Mouse (Mus musculus): ENCODE measurements around the gene Trim34a. TPM values are rescaled to one million over a fixed set of nuclear protein-coding genes. Genes with fewer than 3 reads are reported as not detected.
A peak's percentile ranks its signal among the peaks of the same experiment; 100 is the strongest.
"Not testable (repeated sequence)": the region's sequence is repeated elsewhere in the genome, so short reads cannot be mapped to it uniquely, and the experiment has no call there.

The Trim34a gene
- total and polyA plus RNA-seq, 3 experiments: 4.5 to 13.4 (median 7.5) TPM

DNA sequence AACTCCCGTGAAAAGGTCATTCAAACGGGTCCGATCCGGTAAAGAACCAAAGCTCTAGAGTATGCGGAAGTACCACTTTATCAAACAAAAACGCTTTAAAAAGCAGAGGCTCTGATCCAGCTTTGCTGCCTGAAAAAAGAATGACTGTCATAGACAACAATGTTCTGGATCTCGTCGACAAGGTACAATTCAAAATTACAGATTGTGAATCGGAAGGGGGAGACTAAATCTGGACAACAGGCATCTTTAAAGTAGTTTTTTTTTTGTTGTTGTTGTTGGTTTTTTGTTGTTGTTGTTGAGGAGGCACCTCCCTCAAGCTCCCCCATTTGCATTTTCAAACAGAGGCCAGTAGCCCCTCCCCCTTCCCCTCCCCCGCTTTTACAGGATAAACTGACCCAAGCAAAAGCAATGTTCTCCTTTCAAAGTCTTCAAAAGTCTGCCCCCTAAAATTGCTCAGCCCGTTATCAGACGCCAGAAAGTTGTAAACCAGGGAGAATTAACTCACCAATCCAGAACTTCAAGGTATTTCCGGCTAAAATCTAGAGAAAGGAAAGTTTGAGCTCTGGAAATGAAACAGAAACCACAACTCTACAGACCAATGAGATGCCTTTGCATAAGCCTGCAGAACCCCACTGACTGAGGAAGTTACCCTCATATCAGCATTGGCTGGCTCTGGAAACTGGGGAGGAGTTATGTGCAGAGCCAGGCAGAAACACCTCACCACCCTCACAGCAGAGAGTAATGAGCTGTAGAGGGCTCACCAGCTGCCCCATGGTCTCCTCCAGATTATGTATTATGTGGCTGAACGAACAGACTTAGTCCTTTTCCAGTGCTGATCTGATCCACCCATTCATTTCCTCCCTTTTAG, 43.6 kb downstream of the Trim34a start, which contains the start of gene Trim5:
Gene Trim5, minus strand, starts transcription at position 519 of the 868 bp plus-strand sequence.
- Histone ChIP-seq H3K4me3 (replicated peaks in 1 of 3; ENCODE audit: low read depth in 2 of 3, low read length in 2 of 3, poor library complexity in 1 of 3) (peak within 1 kb of the TSS; percentile 46 to 69 (median 65)), H3K9ac (ENCODE audit: insufficient read depth, low read depth) (peak within 1 kb of the TSS; percentile 87), H3K4me2 (ENCODE audit: insufficient read depth, low read depth, poor library complexity, severe bottlenecking) (peak within 1 kb of the TSS; percentile 71), H3K4me1 (ENCODE audit: control insufficient read depth in 1 of 2, insufficient read depth in 2 of 2) (peaks cover 15 to 33% of the 10 kb centered on the region in 2 experiments), H3K27ac (ENCODE audit: insufficient read depth, low read depth) (peak within 1 kb of the TSS; percentile 68; the same call in 1 of the 2 replicates)
- H3K79me2 ChIP-seq (replicated peaks; ENCODE audit: control insufficient read depth, extremely low read depth, insufficient read depth, poor library complexity, severe bottlenecking); H3K36me3 ChIP-seq (replicated peaks in 1 of 2; ENCODE audit: control insufficient read depth in 1 of 2, insufficient read depth in 1 of 2, low read length in 1 of 2); H3K9me3 ChIP-seq (replicated peaks; ENCODE audit: low read length); H3K27me3 ChIP-seq (replicated peaks); in situ Hi-C loops (cut with MboI; ENCODE audit: low pct_ligation_motif_present, low pct_unique_long_range_greater_than_20kb, low sequenced_read_pairs); dilution Hi-C loops (cut with MboI; ENCODE audit: extremely low pct_ligation_motif_present, extremely low pct_unique_long_range_greater_than_20kb, low sequenced_read_pairs): not testable (repeated sequence)
- TF ChIP-seq ZNF384 (IDR thresholded peaks at IDR 0.05; ENCODE audit: low read depth, low read length) (peak; percentile 46; the same call in 1 of the 2 replicates), CHD2 (IDR thresholded peaks at IDR 0.05; ENCODE audit: low read length) (peak; percentile 55; the same call in 1 of the 2 replicates), SIN3A (IDR thresholded peaks at IDR 0.05; ENCODE audit: low read length) (peak; percentile 39; the same call in 1 of the 2 replicates)
- DNase-seq (ENCODE audit: extremely low read depth): peak; percentile 57

DNA sequence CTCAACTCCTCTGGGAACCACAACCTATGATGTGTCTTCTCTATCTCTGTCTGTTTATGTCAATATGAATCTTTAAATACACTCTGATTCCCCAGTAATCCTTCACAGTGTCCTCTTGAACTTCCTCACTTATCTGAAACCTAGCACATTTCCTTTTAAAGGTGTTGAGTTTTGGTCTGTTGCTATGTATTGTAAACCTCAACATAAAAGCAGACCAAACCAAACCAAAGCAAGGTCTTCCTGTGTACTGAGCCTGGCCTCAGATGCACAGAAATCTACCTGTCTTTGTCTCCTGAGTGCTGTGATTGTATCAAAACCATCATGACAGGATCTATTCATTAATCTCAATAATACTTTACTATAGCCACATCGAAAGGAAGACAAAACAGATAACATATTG, 46.4 kb downstream of the Trim34a start:
- no peaks in the 10 kb centered on the region for H3K79me2 ChIP-seq (replicated peaks; ENCODE audit: control insufficient read depth, extremely low read depth, insufficient read depth, poor library complexity, severe bottlenecking)
- in situ Hi-C loops (cut with MboI; ENCODE audit: low pct_ligation_motif_present, low pct_unique_long_range_greater_than_20kb, low sequenced_read_pairs): no loop called here
- no peak overlapping the region for H3K9ac ChIP-seq (ENCODE audit: insufficient read depth, low read depth)
- H3K4me2 ChIP-seq (ENCODE audit: insufficient read depth, low read depth, poor library complexity, severe bottlenecking): no peak overlapping the region
- TF ChIP-seq ZKSCAN1 (IDR thresholded peaks at IDR 0.05; ENCODE audit: borderline replicate concordance, low read depth, low read length) (no peak), JUN (IDR thresholded peaks at IDR 0.05; ENCODE audit: insufficient read depth, low read depth, low read length) (no peak), MEF2A (IDR thresholded peaks at IDR 0.05; ENCODE audit: borderline replicate concordance, low read depth, low read length) (no peak), TCF12 (IDR thresholded peaks at IDR 0.05; ENCODE audit: low read depth, low read length) (no peak), RCOR1 (conservative IDR thresholded peaks at IDR 0.05; ENCODE audit: low read depth, low read length) (no peak), USF1 (IDR thresholded peaks at IDR 0.05; ENCODE audit: low read depth, low read length) (no peak), KAT2A (IDR thresholded peaks at IDR 0.05; ENCODE audit: insufficient replicate concordance, low read length) (no peak), POLR2A (IDR thresholded peaks at IDR 0.05; ENCODE audit: low read depth, low read length) (no peak), MYC (IDR thresholded peaks at IDR 0.05; ENCODE audit: low read depth, low read length) (no peak), SMC3 (IDR thresholded peaks at IDR 0.05; ENCODE audit: low read depth, low read length) (no peak), ZC3H11A (IDR thresholded peaks at IDR 0.05; ENCODE audit: low read depth, low read length) (no peak)
- H3K9me3 ChIP-seq (replicated peaks; ENCODE audit: low read length): no peaks in the 10 kb centered on the region
- no peaks in the 10 kb centered on the region for H3K36me3 ChIP-seq (replicated peaks in 1 of 2; ENCODE audit: control insufficient read depth in 1 of 2, insufficient read depth in 1 of 2, low read length in 1 of 2)
- DNase-seq (ENCODE audit: extremely low read depth): no peak
- no peaks in the 10 kb centered on the region for H3K27me3 ChIP-seq (replicated peaks)
- H3K4me1 ChIP-seq (ENCODE audit: control insufficient read depth in 1 of 2, insufficient read depth in 2 of 2): peaks cover 20 to 53% of the 10 kb centered on the region in 2 experiments
- H3K27ac ChIP-seq (ENCODE audit: insufficient read depth, low read depth): no peak overlapping the region
- dilution Hi-C loops (cut with MboI; ENCODE audit: extremely low pct_ligation_motif_present, extremely low pct_unique_long_range_greater_than_20kb, low sequenced_read_pairs): no loop called here
- no peak overlapping the region for H3K4me3 ChIP-seq (replicated peaks in 1 of 3; ENCODE audit: low read depth in 2 of 3, low read length in 2 of 3, poor library complexity in 1 of 3)
